Mouse (Mus musculus): ENCODE measurements around the gene Ppie. TPM values are rescaled to one million over a fixed set of nuclear protein-coding genes. Genes with fewer than 3 reads are reported as not detected.
"Not testable (repeated sequence)": the region's sequence is repeated elsewhere in the genome, so short reads cannot be mapped to it uniquely, and the experiment has no call there.

Gene Ppie
- polyA plus RNA-seq (2017; shearing (Covaris generic)), result 10 to 100 TPM; 53.6 to 68.7 TPM

DNA sequence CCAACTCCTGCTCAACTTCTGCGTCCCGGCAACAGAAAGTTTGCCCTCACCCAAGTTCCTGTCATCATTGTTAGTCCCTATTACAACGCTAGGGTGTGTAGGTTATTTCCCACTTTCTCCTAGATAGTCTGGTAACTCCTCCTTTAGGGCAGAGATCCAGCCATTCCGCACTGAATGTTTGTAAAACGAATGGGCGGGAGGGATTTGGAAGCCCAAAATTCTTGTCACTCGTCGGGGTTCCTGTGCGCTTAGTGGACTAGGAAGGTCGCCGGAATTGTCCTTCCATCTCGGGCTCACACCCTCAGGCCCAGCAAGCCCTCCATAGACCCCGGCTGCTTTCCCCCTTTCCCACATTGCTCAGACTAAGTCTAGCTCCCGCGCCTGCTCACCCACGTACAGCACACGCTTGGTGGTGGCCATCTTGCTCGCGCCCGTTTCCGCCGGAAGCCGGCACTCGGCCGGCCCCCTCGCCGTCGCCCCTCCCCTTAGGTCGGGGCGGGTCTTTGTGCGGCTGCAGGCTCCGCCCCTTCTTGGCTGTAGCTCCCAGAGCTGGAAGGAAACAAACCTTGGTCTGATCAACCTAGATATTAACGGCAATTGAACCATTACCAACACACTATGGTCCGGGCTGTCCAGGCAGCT, at the start of gene Ppie:
Gene Ppie (minus strand): TSS at position 439 of the 642 bp plus-strand sequence.
- ATAC-seq, result peak; percentile 96

DNA sequence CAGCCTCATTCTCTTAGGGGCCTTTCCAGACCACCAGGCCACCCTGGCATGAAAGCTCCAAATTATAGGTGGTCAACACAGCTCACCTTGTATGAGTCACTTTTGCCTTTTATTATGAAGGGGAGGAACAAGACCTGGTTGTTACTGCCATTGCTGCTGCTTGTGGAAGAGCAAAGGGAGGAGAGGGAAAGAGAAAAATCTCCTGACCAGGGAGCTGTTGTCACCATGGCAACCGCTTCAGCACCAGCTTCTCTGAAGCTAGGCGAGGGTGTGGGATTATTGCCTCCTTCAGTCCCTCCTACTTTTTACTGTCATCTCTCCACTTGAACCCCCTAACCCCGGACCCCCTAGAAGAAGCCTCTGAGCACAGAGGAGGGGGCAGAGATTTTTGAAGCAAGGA, 45.1 kb upstream of the Ppie start:
- no peak for ATAC-seq

DNA sequence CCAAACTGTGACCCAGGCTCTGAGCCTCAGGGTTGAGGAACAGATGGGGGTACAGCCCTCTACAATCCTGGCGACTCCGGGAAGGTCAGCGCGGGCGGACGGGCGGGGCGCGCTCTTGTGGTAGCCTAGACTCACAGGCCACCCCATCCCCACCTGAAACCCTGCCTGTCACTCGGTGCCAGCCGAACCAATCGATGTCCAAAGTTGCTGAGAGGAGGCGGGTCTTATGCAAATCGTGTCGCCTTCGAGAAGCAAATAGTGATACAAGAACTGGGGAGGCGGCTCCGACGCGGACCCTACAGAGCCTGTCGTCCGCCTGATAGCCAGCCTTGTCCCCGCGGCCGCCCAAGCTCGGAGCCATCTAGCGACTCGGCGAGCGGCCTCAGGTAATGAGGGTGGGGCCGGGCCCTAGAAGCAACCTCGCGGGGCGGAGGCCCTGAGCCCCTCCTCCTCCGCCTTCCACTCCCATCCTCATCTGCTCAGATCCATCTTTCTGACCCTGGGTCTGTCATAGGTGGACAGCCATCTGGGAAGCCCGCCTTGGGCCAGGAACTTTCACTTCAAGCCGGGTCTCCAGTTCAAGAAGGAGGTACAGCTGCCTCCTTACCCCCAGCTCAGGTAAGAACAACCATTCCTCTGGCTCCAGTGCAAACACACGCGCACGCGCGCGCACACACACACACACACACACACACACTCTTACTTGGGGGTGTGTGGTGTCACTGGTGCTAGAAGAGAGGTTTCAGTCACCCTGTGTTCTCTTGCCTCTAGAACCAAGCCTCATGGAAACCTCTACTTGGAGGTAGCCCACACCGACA, 43.7 kb upstream of the Ppie start:
- ATAC-seq, result peak; percentile 82

GRCm38 (mm10) chr4:123182328-123183238, 42.8 kb upstream of the Ppie start, which contains the start of gene Hpcal4:
Hpcal4 (plus strand) TSS chr4:123183227.
- ATAC-seq, result peak; percentile 41

GRCm38 (mm10) chr4:123171811-123172210, 32.1 kb upstream of the Ppie start:
- ATAC-seq, result no peak

- no peak for ATAC-seq
Measured at GRCm38 (mm10) chr4:123164157-123164556, 24.4 kb upstream of the Ppie start.

DNA sequence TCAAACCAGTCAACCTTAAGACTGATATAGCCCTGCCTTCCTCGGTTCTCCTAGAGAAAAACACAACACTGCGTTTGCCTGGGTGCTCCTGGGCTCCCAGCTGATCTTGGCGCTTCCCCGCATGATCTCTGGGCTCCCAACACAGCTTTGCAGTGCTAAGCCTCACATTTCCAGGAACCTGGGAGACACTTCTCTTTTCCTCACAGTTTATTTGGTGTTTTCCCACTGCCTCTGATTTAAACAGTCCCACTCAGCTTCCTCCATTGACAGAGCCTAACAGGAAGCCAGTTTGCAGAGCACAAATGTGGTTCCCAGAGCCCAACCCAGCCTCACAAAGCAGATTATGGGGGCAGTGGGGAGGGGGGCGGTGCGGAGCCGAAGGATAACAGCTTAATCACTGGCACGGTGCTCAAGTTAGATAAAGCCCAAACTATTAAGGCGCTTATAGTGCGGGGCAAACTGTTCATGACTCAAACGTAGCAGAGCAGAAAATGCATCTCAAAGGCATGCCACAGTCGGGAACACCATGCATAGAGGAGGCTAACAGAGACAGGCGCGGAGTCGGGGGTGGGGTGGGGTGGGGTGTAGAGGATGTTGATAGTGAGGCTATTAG, 22.7 kb upstream of the Ppie start:
- no peak for ATAC-seq

DNA sequence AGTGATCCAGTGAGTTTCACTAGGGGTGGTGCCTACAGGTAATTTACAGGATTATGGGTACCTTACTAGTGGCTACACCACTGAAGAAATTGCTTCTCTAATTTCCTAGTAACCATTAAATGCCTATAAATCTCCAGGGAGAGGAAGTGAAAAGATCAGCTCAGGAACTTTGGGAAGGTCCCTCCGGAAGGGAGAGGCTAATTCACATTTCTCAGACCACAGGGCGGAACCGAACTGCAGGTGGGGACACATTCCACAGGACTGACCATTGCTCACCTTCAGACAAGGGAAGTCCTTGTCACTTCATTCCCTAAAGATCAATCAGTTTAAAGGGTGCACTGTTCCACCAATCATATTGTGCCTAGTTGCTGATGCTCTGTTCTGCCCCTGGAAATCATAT, 21.5 kb upstream of the Ppie start:
- ATAC-seq, result not testable (repeated sequence)

GRCm38 (mm10) chr4:123160571-123160970, 20.8 kb upstream of the Ppie start:
- no peak for ATAC-seq

- ATAC-seq, result no peak
Measured at GRCm38 (mm10) chr4:123155840-123156239, 16.1 kb upstream of the Ppie start.

- no peak for ATAC-seq
Measured at GRCm38 (mm10) chr4:123155427-123155826, 15.7 kb upstream of the Ppie start.

GRCm38 (mm10) chr4:123155004-123155403, 15.3 kb upstream of the Ppie start:
- no peak for ATAC-seq

GRCm38 (mm10) chr4:123152976-123153375, 13.2 kb upstream of the Ppie start:
- ATAC-seq, result no peak

- ATAC-seq, result no peak
Measured at GRCm38 (mm10) chr4:123152003-123152402, 12.3 kb upstream of the Ppie start.

GRCm38 (mm10) chr4:123147446-123148150, 7.8 kb upstream of the Ppie start:
- ATAC-seq, result peak; percentile 28

GRCm38 (mm10) chr4:123137551-123137950, 2.2 kb downstream of the Ppie start:
- ATAC-seq, result no peak

DNA sequence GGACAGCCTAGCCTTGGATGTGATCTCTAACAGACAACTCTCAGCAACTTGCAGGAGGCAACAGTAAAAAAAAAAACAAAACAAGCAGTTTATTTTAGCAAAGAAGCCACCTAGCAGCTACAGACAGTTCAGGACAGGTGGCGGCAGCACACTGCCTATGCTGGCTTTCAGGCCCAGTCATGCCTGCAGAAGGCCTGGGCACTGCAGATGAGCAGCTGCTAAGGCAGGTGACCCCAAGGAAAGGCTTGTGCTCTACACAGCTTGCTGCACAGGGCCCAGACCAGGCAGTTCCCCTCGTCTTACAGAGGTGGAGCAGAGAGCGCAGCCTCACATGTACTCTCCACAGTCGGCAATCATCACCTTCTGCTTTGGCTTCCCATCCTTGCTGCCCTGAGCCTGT, 12.7 kb downstream of the Ppie start:
- ATAC-seq, result no peak

DNA sequence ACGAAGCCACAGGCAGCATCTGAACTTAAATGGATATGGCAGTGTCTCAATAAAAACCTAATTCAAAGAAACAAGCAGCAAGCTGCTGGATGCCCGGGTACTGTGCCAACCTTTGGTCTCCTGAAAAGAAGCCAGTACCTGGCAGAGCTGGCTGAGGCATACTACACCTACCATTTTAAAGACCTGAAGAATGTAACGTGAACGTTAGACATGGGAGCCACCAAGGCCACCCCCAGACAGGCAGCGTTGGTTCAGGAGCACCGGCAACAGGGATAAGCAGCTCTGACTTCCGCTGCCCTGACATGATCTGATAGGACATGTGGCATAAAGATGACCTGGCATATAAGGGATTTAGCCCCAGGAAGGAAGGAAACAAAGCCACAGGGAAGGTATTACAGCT, 13.1 kb downstream of the Ppie start:
- ATAC-seq, result no peak

DNA sequence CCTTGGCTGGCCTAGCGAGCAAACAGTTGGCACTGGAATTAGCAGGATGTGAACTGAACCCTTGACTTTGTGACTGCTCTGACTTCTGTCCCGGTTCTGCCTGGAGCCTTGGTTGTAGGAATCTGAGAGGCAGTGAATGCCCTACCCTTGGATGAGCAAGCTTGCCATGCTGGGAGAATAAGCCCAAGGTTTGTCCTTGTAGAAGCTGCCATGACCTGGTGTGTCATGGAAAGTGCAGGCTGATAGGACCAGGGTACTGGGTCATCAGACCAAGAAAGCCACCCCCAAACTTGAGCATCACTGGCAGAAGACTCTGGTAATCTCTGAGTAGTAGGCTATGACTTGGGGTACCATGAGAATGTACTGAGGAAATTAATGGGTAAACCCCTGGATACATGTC, 18.5 kb downstream of the Ppie start:
- no peak for ATAC-seq

DNA sequence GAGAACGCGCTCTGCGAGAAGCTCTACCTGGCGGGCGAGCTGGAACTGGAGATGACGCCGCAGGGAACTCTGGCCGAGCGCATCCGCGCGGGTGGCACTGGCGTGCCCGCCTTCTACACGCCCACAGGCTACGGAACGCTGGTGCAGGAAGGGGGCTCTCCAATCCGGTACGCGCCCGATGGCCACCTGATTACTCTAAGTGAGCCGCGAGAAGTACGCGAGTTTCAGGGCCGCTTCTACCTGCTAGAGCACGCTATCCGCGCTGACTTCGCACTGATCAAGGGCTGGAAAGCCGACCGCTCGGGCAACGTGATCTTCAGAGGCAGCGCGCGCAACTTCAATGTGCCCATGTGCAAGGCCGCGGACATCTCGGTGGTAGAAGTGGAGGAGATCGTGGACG, 23.1 kb downstream of the Ppie start:
- not testable (repeated sequence) for ATAC-seq

GRCm38 (mm10) chr4:123116011-123116410, 23.7 kb downstream of the Ppie start, which contains the start of gene Oxct2b:
Oxct2b (plus strand) TSS chr4:123116266.
- no peak for ATAC-seq

- not testable (repeated sequence) for ATAC-seq
Measured at GRCm38 (mm10) chr4:123114651-123115050, 25.1 kb downstream of the Ppie start.

Measured in activated CD4-positive, CD25-positive, alpha-beta regulatory T cell, adult 4 months (primary cell).